Mouse (Mus musculus) left cerebral cortex, adult 18-20 months (tissue): ENCODE measurements around the gene Slc4a4. TPM values are rescaled to one million over a fixed set of nuclear protein-coding genes. Genes with fewer than 3 reads are reported as not detected.

Source experiments
- DNase-seq, 2 experiments: peaks; one replicate each; pipeline ENCODE4 v3.0.0; 2021 to 2022; ENCODE audit warnings: low spot score in 2 of 2, mixed read lengths in 1 of 2
- total RNA-seq, 2 experiments: library from RNA; stranded (reverse); gene quantifications; 2 replicates each; pipeline ENCODE4 v1.2.3; 2021

Slc4a4 gene
- total RNA-seq, 2 experiments from 2014 or later: 96.7 to 104 TPM

DNA sequence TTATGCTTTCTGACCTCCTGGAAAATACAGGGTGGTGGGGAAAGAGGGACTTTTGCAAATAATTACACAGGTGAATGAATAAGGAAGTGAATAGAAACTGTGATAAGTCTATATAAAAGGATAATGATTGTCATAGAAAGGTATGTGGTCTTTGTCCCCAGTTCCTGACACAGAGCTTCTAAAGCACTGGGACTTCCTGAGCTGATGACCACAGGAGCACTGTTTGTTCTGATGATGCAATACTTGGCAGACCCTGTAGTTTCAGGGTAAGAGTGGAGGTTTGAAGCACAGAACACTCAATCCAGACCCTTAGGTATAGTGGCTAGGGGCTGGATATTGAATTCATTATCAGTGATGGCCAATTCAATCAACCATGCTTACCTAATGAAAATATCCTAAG, 391.7 kb downstream of the Slc4a4 start:
- DNase-seq: no peak

DNA sequence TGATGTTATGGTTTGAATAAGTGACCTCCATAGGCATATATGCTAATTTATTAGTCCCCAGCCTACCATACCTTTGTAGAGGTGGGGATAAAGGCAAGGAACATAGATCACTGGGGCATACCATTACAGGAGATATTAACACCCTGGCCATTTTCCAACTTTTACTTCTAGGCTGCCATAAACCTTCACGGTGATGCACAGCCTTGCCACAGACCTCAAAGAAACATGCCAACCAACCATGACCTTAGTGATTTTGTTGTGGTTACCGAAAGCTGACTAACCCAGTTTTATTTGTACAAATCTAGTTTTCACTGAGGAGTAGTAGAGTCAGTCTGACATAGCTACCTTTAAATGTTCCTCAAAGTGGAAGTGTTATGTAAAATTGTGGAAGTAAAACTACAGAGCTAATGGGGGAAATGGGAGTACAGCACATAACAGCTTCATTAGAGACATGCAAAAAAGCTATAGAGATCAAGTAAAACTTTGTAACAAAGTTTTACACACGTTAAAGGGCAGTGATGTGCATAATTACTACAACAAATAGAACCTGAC, 393.8 kb downstream of the Slc4a4 start:
- DNase-seq: no peak

Other genes with a start within 250 kb of the Slc4a4 start
- 100 to 1,000 TPM; 103 to 109 TPM for gene Grsf1, start 210.6 kb upstream of the Slc4a4 start, total RNA-seq
- 10 to 100 TPM; 24.4 to 26.2 TPM for gene Mob1b, start 166.0 kb upstream of the Slc4a4 start, total RNA-seq
- gene Dck, start 121.8 kb upstream of the Slc4a4 start, total RNA-seq: 10 to 100 TPM; 15.1 to 18.7 TPM